Mouse (Mus musculus) embryonic facial prominence, embryonic 15.5 days (tissue): ENCODE measurements around the gene Bap1. TPM values are rescaled to one million over a fixed set of nuclear protein-coding genes. Genes with fewer than 3 reads are reported as not detected.

Experiments used
- ATAC-seq: fragments of 200-750 bp; cut with Nextera tagmentation; 2 replicates; pipeline ENCODE4 v1.8.0; 2017; ENCODE audit warnings: low read depth, moderate TSS enrichment; ENCODE audit not compliant: insufficient number of reproducible peaks, low FRiP score, low TSS enrichment
- H3K27ac ChIP-seq: fragments of 300-500 bp; sonication (generic); replicated peaks from 2 replicates; pipeline ENCODE4 v1.5.1; 2015; ENCODE audit warnings: mild to moderate bottlenecking, inconsistent platforms
- H3K27me3 ChIP-seq: fragments of 300-500 bp; sonication (generic); 2 replicates; pipeline ENCODE4 v1.6.1; 2015; ENCODE audit warnings: inconsistent platforms
- H3K36me3 ChIP-seq: fragments of 300-500 bp; sonication (generic); 2 replicates; pipeline ENCODE4 v1.6.1; 2015; ENCODE audit warnings: mild to moderate bottlenecking, inconsistent platforms
- H3K4me1 ChIP-seq: fragments of 300-500 bp; sonication (generic); 2 replicates; pipeline ENCODE4 v1.6.1; 2015; ENCODE audit warnings: inconsistent platforms
- H3K4me2 ChIP-seq: fragments of 300-500 bp; sonication (generic); replicated peaks from 2 replicates; pipeline ENCODE4 v1.6.1; 2015; ENCODE audit warnings: mild to moderate bottlenecking, inconsistent platforms
- H3K4me3 ChIP-seq: fragments of 300-500 bp; sonication (generic); replicated peaks from 2 replicates; pipeline ENCODE4 v1.5.1; 2015; ENCODE audit warnings: mild to moderate bottlenecking, inconsistent platforms
- H3K9ac ChIP-seq: fragments of 300-500 bp; sonication (generic); 2 replicates; pipeline ENCODE4 v1.6.1; 2015; ENCODE audit warnings: inconsistent platforms
- H3K9me3 ChIP-seq: fragments of 300-500 bp; sonication (generic); replicated peaks from 2 replicates; pipeline ENCODE4 v1.6.1; 2016; ENCODE audit warnings: inconsistent platforms
- WGBS: fragments of 180-500 bp; shearing (Covaris S2); methylation state at CpG from one replicate; pipeline ENCODE4 v1.1.7; 2015; 5-methylcytosine and 5-hydroxymethylcytosine counted together
- polyA plus RNA-seq: library from polyadenylated mRNA; unstranded; fragments of >200 nt; fragmentation: Nextera tagmentation; extraction: Ambion mirVana; gene quantifications from 2 replicates; pipeline ENCODE4 v1.2.1, GENCODE M21; 2015

Gene Bap1
- polyA plus RNA-seq = 74.6 and 76.9 TPM in 2 replicates

DNA sequence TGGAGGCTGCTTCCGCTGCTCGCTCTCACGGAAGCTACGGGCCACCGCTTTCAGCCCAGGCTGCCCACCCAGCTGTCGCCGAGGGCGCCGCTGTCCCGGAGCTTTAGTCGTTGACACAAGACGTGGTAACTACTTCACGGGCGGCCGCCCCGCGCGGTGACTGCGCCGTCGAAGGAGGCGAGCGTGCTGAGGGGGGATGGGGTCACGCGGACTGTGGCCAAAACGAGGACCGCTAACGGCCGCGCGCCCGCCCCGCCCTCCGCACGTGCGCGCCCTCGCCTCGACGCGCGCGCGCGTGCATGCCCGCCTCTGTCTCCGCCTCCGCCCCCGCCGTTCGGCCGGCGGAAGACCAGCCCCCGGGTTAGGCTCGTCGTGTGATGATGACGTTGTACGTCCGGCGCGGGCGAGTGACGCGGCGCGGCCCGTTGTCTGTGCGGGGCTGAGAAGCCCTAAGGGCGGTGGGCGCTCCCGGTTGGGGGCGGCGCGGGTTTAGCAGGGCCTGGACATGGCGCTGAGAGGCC, at the start of gene Bap1, which contains the start of gene Phf7:
Gene Bap1, plus strand, starts transcription at position 367 of the 521 bp plus-strand sequence.
Gene Phf7, minus strand, starts transcription at position 234 of the 521 bp plus-strand sequence.
- peaks cover 16% of the 10 kb centered on the region for H3K4me1 ChIP-seq
- H3K4me2 ChIP-seq = peak within 1 kb of the TSS; percentile 68
- peaks cover 35% of the 10 kb centered on the region for H3K36me3 ChIP-seq
- peak; percentile 93 for ATAC-seq
- under 1% methylated on average over 75 of the region's 75 CpGs for WGBS
- H3K9ac ChIP-seq = peak within 1 kb of the TSS; percentile 89
- H3K27me3 ChIP-seq = no peaks in the 10 kb centered on the region
- no peaks in the 10 kb centered on the region for H3K9me3 ChIP-seq
- H3K27ac ChIP-seq = peak within 1 kb of the TSS; percentile 94
- peak within 1 kb of the TSS; percentile 75 for H3K4me3 ChIP-seq

DNA sequence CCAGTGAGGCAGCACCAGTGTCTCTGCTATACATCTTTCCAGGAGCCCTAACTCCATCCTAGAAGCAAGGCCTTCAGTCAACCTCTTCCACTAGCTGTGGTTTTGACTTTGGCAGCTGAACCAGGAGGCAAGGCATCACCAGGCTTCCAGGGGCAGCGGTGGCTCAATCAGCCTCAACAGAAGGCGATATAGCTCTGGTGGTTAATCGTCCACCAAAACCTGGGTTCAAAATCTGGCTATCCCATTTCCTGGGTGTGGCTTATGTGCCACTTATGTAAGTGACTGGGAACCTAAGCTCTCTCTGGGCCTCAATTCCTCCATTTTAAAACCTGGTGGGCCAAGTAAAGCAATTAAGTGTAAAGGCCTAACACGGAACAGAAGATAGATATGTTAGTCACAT, 46.4 kb upstream of the Bap1 start:
- Histone ChIP-seq H3K36me3 (peaks cover 43% of the 10 kb centered on the region), H3K9me3 (no peaks in the 10 kb centered on the region), H3K27ac (peak overlapping the region; percentile 94), H3K9ac (peak overlapping the region; percentile 80), H3K27me3 (no peaks in the 10 kb centered on the region), H3K4me3 (peak overlapping the region; percentile 78), H3K4me2 (peak overlapping the region; percentile 86), H3K4me1 (peaks cover 32% of the 10 kb centered on the region)
- 63% methylated on average over 4 of the region's 4 CpGs for WGBS
- ATAC-seq = no peak

DNA sequence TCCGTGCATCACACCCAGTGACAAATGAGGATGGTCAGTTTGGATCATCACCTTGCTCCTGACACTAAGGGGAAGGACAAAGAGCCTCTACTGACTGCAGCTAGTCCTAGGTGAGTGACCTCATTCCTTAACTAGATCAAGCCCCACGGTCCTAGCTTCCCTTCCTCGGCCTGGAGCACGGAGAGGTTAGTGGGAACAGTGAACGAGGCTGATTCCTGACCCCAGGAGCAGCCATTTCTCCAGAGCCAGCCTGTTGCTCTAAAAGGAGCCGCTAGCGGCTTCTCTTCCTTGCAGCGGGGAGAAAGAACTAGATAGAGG, 46.0 kb upstream of the Bap1 start:
- WGBS = 10% methylated on average over 8 of the region's 8 CpGs
- ATAC-seq = no peak

DNA sequence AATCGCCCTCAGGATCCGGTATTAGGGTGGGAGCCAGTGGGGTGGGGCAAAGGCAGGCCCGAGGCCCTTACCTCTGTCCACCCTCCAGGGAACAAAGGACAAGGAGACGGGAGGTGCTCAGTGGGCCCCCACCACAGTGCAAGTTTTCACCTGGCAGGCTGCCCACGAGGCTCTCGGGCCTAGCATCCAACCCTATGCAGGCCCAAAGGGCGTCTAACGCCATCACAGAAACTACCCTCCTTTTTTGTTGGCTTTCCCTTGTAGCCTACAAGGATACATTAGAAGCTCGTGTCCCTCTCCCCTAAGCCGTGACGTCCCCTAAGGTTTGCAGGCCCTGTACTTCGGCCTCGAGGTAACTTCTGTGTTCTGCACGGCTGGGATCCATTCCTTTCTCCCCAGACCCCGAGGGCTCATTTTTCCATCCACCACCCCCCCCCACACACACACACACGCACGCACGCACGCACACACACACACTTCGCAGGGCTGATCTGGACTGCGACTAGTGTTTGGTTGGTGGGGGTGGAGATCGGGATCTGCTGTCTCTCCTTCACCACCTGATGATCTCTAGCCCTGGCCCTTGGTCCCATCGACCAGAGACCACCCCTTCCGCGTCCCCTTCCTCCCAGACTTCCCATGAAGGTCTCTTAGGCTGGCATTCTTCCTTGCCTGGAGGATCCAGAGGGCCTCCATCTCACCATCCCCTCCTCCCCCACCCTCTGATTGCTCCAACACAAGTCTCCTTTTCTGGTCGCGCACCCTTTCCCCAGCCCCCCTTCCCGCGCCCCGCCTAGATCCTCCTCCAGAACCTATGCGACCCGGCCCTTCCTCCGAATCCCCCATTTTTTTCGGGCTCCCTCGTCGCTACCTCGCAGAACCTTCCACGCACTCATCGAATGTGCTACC, 45.4 kb upstream of the Bap1 start:
- peak overlapping the region; percentile 78 for H3K4me3 ChIP-seq
- no peaks in the 10 kb centered on the region for H3K27me3 ChIP-seq
- peaks cover 33% of the 10 kb centered on the region for H3K36me3 ChIP-seq
- no peaks in the 10 kb centered on the region for H3K9me3 ChIP-seq
- under 1% methylated on average over 39 of the region's 39 CpGs for WGBS
- H3K4me1 ChIP-seq = peaks cover 24% of the 10 kb centered on the region
- peak overlapping the region; percentile 80 for H3K9ac ChIP-seq
- peak overlapping the region; percentile 86 for H3K4me2 ChIP-seq
- peak; percentile 63 for ATAC-seq
- H3K27ac ChIP-seq = peak overlapping the region; percentile 94

More for the DNA sequence above, 46.0 kb upstream of the Bap1 start:
- Histone ChIP-seq H3K4me1 (peaks cover 29% of the 10 kb centered on the region), H3K4me2 (peak overlapping the region; percentile 86), H3K9me3 (no peaks in the 10 kb centered on the region), H3K9ac (peak overlapping the region; percentile 80), H3K36me3 (peaks cover 39% of the 10 kb centered on the region), H3K27ac (peak overlapping the region; percentile 94), H3K4me3 (peak overlapping the region; percentile 78), H3K27me3 (no peaks in the 10 kb centered on the region)

DNA sequence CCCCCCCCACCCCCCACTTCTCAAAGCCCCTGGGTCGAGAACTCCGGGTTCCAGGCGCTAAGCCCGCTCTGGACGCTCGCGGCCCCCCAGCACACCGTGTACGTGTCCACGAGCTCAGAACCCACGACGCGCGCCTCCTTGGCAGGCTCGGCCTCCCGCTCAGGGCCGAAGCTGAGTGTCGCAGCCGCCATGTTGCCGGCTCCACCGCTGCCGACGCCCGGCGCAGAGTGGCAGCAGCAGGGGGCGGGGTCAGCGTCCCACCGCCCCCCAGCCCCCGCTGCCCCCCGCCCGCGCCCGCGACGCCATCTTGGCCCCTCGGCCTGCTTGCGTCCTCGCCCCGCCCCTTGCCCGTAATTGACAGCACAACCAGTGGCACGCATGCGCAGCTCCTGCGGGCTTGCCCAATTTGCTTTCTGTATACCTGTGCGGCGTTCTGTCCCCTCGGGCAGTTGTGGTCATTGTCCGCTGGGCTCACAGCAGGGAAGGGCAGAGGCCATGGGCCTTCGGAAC, 44.7 kb upstream of the Bap1 start:
- peak; percentile 80 for ATAC-seq
- Histone ChIP-seq H3K27ac (peak overlapping the region; percentile 94), H3K36me3 (peaks cover 28% of the 10 kb centered on the region), H3K9ac (peak overlapping the region; percentile 80), H3K4me2 (peak overlapping the region; percentile 86), H3K4me1 (peaks cover 24% of the 10 kb centered on the region), H3K4me3 (peak overlapping the region; percentile 78), H3K9me3 (no peaks in the 10 kb centered on the region), H3K27me3 (no peaks in the 10 kb centered on the region)
- under 1% methylated on average over 47 of the region's 48 CpGs for WGBS

DNA sequence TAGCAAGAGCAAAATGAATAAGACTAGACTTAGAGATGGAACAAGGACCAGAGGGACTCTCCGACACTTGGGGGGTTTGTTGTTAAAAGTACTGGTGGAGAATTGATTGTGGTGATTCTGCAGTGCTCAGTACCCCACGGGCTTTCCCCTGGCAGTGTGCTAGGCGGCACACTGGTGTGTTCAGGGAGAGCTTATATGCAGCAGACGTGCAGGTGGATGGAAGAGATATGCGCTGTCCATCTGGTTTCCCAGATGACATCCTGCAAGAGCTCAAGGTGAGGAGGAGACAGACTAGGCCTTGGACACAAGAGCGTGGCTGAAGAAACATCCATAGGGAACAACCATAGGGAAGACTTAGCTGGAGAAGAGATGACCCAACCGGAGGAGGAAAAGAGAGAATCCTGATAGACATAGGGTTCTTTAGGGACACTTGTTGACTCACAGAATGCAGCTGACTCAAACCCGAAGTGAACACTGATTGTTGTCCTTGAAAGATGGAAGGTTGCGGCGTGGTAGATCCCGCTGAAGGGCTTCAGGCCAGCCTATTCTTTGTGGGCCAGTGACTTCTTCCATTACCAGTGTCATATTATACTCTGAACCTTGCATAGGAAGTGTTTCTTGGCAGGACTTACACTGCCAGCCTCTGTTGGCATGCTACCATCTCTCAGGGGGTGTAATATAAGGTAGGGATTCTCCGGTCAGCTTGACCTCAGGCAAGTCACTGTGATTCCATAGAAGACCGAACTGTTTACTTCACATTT, 44.0 kb upstream of the Bap1 start:
- Histone ChIP-seq H3K9ac (peak overlapping the region; percentile 53), H3K4me2 (peak overlapping the region; percentile 86), H3K4me1 (peaks cover 25% of the 10 kb centered on the region), H3K9me3 (no peaks in the 10 kb centered on the region), H3K4me3 (peak overlapping the region; percentile 78), H3K36me3 (peaks cover 21% of the 10 kb centered on the region), H3K27ac (peak overlapping the region; percentile 94), H3K27me3 (no peaks in the 10 kb centered on the region)
- WGBS = 80% methylated on average over 13 of the region's 13 CpGs
- no peak for ATAC-seq

DNA sequence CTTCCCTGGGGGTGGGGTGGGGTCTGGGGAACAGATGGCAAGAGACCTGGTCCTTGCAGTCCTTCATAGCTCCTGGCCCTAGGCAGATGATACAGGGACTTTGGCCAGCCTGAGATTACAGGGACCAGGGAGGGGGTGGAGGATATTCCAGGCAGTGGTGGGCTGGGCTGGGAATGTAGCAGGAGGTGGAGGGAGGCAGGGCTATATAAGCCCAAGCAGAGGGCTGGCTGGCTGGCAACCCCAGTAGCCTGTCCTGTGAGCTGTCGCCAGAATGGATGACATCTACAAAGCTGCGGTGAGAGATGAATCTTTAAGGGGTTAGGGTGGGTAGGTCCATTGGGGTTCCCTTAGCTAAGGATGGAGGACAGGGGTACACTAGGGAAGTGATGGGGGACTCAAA, 43.2 kb upstream of the Bap1 start, which contains the start of gene Tnnc1:
Gene Tnnc1, plus strand, starts transcription at position 229 of the 400 bp plus-strand sequence.
- Histone ChIP-seq H3K27ac (peak within 1 kb of the TSS; percentile 94; the same call in 1 of the 2 replicates), H3K4me1 (peaks cover 33% of the 10 kb centered on the region), H3K36me3 (peaks cover 12% of the 10 kb centered on the region), H3K27me3 (no peaks in the 10 kb centered on the region), H3K9ac (peak within 1 kb of the TSS; percentile 53; the same call in 1 of the 2 replicates), H3K4me3 (peak within 1 kb of the TSS; percentile 78; the same call in 1 of the 2 replicates), H3K4me2 (peak within 1 kb of the TSS; percentile 86), H3K9me3 (no peaks in the 10 kb centered on the region)
- ATAC-seq = no peak
- 75% methylated on average over 2 of the region's 2 CpGs for WGBS

DNA sequence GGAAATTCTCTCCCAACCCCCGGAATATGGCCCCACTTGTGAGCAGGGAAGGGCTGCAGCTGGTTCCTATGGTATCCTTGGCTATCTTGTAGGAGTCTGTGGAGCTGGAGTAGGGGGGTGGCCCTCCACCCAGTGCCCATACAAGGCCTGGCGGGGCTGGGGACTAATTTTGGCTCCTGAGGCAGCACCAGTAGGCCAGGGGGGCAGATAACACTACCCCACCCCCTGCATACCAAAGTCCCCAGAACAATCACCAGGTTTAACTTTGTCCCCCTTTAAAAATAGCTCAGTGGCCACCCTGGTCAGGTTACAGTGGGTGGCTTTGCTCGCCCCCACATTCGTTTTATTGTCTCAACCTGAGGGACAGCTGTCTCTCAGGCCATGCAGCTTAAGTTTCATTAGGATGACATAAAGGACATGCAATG, 42.1 kb upstream of the Bap1 start:
- Histone ChIP-seq H3K4me2 (no peak overlapping the region), H3K9me3 (no peaks in the 10 kb centered on the region), H3K36me3 (peaks cover 2% of the 10 kb centered on the region), H3K9ac (no peak overlapping the region), H3K27ac (no peak overlapping the region), H3K4me3 (no peak overlapping the region), H3K4me1 (peaks cover 37% of the 10 kb centered on the region), H3K27me3 (no peaks in the 10 kb centered on the region)
- 67% methylated on average over 4 of the region's 4 CpGs for WGBS
- ATAC-seq = no peak

DNA sequence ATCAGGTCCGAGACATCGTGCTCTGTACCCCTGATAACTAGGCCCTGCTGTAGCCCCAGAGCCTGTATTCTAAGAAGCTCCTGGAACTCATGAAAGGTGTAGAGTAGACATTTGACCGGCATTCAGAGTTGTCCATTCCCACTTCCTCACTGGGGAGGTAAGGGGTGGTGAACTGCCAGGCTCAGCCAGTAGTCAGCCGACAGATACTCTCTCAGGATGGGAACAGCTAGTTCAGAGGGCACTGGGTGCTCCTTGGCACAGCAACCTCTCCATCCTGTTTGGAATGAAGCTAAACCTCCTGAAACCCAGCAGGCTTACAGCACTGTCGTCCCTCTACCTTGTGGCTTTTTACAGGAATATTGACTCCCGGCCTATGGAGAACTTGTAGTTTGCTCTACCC, 39.4 kb upstream of the Bap1 start:
- Histone ChIP-seq H3K4me2 (no peak overlapping the region), H3K36me3 (no peaks in the 10 kb centered on the region), H3K4me3 (no peak overlapping the region), H3K9me3 (no peaks in the 10 kb centered on the region), H3K27me3 (no peaks in the 10 kb centered on the region), H3K9ac (no peak overlapping the region), H3K4me1 (peaks cover 27% of the 10 kb centered on the region), H3K27ac (no peak overlapping the region)
- no peak for ATAC-seq
- 89% methylated on average over 6 of the region's 6 CpGs for WGBS

DNA sequence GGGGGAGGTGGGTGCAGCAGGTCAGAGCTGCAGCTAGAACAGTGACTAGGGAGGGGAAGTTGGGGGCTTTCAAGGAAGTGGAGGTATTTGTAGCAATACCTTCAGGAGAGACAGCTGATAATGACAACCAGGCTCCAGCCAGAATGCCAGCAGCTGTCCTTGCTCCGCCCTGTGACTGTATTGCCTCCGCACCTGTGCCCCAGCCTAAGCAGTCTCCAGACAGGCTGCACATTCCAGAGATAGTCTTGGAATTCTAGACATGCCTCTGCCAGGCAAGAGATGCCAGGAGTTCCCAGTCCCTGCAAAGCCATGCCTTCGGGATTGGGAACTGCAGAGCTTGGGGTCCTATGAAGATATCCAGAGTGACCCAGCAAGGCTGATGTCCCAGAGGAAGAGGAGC, 38.8 kb upstream of the Bap1 start:
- Histone ChIP-seq H3K9ac (no peak overlapping the region), H3K36me3 (no peaks in the 10 kb centered on the region), H3K27me3 (no peaks in the 10 kb centered on the region), H3K4me3 (no peak overlapping the region), H3K27ac (0 out of 2 replicates have a peak overlapping the region, but pooled peaks have one; percentile 34), H3K4me1 (peaks cover 25% of the 10 kb centered on the region), H3K4me2 (no peak overlapping the region), H3K9me3 (no peaks in the 10 kb centered on the region)
- 64% methylated on average over 3 of the region's 3 CpGs for WGBS
- no peak for ATAC-seq
